Mouse (Mus musculus): Measurements from ENCODE around the gene Pcnt. TPM values are rescaled to one million over a fixed set of nuclear protein-coding genes. Genes with fewer than 3 reads are reported as not detected.

Gene Pcnt
- polyA plus RNA-seq, 1 experiment = 18.4 TPM

DNA sequence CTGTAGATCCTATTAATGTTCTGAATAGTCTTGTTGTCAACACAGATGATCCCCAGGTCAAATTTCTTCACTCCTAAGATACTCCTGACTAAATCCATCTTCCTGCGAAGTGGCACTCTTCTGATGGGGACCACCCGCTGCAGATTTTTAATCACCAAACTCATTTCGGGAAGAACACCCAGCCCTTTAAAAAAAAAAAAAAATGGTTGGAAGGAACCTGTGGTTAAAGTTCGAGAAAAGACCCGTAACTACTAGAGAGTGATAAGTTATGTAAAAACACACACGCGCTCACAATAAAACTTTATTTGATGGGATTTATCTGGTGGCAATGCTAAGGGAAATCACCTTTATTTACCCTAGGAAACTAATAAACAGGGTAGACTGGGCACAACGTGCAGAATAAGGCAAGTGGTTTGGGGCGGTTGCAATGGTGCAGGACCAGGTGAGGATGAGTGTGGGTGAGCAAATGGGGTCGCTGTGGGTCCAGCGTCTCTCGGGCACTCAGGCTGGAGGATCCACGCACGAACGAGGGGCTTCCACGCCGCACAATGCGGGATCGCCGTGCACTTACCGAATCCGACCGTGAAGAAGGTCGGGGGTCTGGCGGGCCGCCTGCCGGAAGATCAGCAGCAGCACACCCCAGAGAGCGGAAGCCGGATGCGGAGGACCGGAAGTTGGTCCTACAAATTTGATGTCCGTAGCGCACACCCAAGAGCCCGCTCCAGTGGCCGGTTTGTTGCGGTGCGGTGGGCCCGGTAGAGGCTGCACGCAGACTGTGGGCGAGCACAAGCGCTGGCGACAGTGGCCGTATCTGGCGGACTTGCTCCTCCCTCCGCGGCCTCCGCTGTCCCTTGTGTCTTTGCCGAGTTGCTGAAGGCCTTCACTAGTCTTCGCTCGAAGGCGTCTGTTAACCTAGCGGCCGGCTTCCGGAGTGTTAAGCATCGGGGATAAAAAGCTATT lies 25.9 kb upstream of the Pcnt start, which contains the start of the genes Mcm3ap and Ybey:
Mcm3ap (plus strand) TSS at position 725 of the 960 bp plus-strand sequence.
Ybey (minus strand) TSS at position 912 of the 960 bp plus-strand sequence.
- peak within 1 kb of the TSS; percentile 90 for H3K4me3 ChIP-seq (ENCODE audit: extremely low read depth, insufficient read depth, insufficient read length)
- TF ChIP-seq CTCF (IDR thresholded peaks at IDR 0.05; ENCODE audit: extremely low read depth, insufficient read depth, insufficient read length, insufficient replicate concordance) = 0 out of 2 replicates have a peak, but pooled peaks have one; percentile 17
- TF ChIP-seq POLR2A (IDR thresholded peaks at IDR 0.05; ENCODE audit: low read depth, low read length) = peak; percentile 34
- peaks cover 18% of the 10 kb centered on the region for H3K36me3 ChIP-seq (ENCODE audit: control insufficient read depth, insufficient read depth, low read length)
- peak within 1 kb of the TSS; percentile 86 for H3K27ac ChIP-seq (ENCODE audit: insufficient read depth, low read length)
- 1% methylated on average over 55 of the region's 55 CpGs for WGBS
- peak; percentile 68 to 87 for DNase-seq (ENCODE audit: low read depth in 1 of 2, low spot score in 2 of 2)
- H3K27me3 ChIP-seq (ENCODE audit: control insufficient read depth, insufficient read depth, low read length) = no peaks in the 10 kb centered on the region
- no peaks in the 10 kb centered on the region; the same call in 1 of the 2 replicates for H3K4me1 ChIP-seq (ENCODE audit: control insufficient read depth, insufficient read depth, insufficient read length)

DNA sequence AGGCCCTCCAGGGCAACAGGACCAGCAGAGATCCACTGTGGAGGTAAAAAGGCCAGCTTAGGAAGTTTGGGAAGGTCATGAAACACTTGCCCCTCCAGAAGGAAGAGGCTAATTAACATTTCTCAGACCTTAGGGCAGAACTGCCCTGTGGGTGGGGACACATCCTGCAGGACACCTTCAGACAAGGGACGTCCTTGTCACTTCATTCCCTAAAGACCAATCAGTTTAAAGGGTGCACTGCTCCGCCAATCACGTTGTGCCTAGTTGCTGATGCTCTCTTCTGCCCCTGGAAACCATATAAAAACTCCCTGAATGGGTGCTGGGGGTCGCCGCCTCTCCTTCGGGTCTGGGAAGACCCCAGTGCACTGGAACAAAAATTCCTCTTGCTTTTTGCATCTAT lies 20.1 kb upstream of the Pcnt start:
- no peaks in the 10 kb centered on the region for H3K27me3 ChIP-seq (ENCODE audit: control insufficient read depth, insufficient read depth, low read length)
- no peak for TF ChIP-seq POLR2A (IDR thresholded peaks at IDR 0.05; ENCODE audit: low read depth, low read length)
- TF ChIP-seq CTCF (IDR thresholded peaks at IDR 0.05; ENCODE audit: extremely low read depth, insufficient read depth, insufficient read length, insufficient replicate concordance) = no peak
- no peak overlapping the region for H3K27ac ChIP-seq (ENCODE audit: insufficient read depth, low read length)
- H3K4me1 ChIP-seq (ENCODE audit: control insufficient read depth, insufficient read depth, insufficient read length) = no peaks in the 10 kb centered on the region
- 91% methylated on average over 6 of the region's 6 CpGs for WGBS
- DNase-seq (ENCODE audit: low read depth in 1 of 2, low spot score in 2 of 2) = no peak
- no peak overlapping the region for H3K4me3 ChIP-seq (ENCODE audit: extremely low read depth, insufficient read depth, insufficient read length)
- 0 out of 2 replicates have a peak, but pooled peaks cover 3% of the 10 kb centered on the region for H3K36me3 ChIP-seq (ENCODE audit: control insufficient read depth, insufficient read depth, low read length)

DNA sequence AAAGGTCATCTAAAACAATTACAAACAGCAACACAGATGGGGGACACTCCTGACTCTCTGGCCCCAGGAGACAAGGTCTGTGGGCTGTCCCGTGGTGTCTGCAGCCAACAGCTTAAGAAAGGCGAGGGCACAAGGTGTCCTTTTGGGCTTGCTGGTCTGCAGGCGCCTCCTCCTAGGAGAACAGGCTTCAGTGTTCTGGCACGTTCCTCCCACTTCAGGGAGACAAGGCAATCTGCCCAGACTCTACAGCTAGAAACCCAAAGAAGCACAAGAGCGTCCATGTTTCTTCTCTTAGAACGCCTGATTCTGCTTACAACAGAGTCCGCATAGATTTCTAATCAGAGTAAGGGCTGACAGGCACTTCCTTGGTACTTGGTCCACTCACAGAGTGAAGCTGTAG lies 19.7 kb upstream of the Pcnt start:
- Histone ChIP-seq H3K27ac (ENCODE audit: insufficient read depth, low read length) (no peak overlapping the region), H3K27me3 (ENCODE audit: control insufficient read depth, insufficient read depth, low read length) (no peaks in the 10 kb centered on the region), H3K4me1 (ENCODE audit: control insufficient read depth, insufficient read depth, insufficient read length) (no peaks in the 10 kb centered on the region), H3K36me3 (ENCODE audit: control insufficient read depth, insufficient read depth, low read length) (0 out of 2 replicates have a peak, but pooled peaks cover 3% of the 10 kb centered on the region), H3K4me3 (ENCODE audit: extremely low read depth, insufficient read depth, insufficient read length) (no peak overlapping the region)
- 95% methylated on average over 7 of the region's 7 CpGs for WGBS
- no peak for DNase-seq (ENCODE audit: low read depth in 1 of 2, low spot score in 2 of 2)
- TF ChIP-seq POLR2A (IDR thresholded peaks at IDR 0.05; ENCODE audit: low read depth, low read length) (no peak), CTCF (IDR thresholded peaks at IDR 0.05; ENCODE audit: extremely low read depth, insufficient read depth, insufficient read length, insufficient replicate concordance) (no peak)

DNA sequence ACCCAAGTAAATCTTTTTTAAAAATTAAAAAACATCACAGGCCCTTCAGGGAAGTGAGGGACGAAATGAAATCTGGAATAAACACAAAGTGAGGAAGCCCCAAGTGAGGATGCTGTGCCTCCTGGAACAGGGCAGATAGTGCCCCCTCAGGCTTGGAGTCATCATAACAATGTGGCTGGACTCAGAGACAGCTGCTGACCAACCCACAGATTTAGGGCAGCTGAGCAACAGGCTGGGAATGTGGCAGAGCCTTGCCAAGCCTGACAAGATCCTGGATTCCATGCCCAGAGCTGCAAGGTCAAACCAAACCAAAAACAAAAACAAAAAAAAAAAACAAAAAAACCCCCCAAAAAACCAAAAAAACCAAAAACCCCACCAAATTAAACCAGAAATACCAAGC lies 18.7 kb upstream of the Pcnt start:
- H3K27ac ChIP-seq (ENCODE audit: insufficient read depth, low read length) = no peak overlapping the region
- DNase-seq (ENCODE audit: low read depth in 1 of 2, low spot score in 2 of 2) = no peak
- H3K36me3 ChIP-seq (ENCODE audit: control insufficient read depth, insufficient read depth, low read length) = 0 out of 2 replicates have a peak, but pooled peaks cover 3% of the 10 kb centered on the region
- TF ChIP-seq CTCF (IDR thresholded peaks at IDR 0.05; ENCODE audit: extremely low read depth, insufficient read depth, insufficient read length, insufficient replicate concordance) (no peak), POLR2A (IDR thresholded peaks at IDR 0.05; ENCODE audit: low read depth, low read length) (no peak)
- no peaks in the 10 kb centered on the region for H3K4me1 ChIP-seq (ENCODE audit: control insufficient read depth, insufficient read depth, insufficient read length)
- no peak overlapping the region for H3K4me3 ChIP-seq (ENCODE audit: extremely low read depth, insufficient read depth, insufficient read length)
- WGBS = 95% methylated on average over 1 of the region's 1 CpGs
- no peaks in the 10 kb centered on the region for H3K27me3 ChIP-seq (ENCODE audit: control insufficient read depth, insufficient read depth, low read length)

DNA sequence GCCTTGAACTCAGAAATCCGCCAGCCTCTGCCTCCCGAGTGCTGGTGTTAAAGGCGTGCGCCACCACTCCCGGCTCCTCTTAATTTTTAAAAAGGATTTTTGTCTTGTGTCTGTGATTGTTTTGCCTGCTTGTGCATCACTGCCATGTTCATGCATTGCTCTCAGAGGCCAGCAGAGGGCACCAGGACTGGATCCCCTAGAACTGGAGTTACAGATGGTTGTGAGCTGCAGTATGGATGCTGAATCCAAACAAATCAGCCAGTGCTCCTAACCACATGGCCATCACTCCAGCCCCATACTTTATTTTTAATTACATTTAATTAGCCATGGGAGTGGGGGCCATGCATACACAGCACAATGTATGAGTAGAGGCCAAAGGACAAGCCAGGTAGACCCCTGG lies 12.7 kb upstream of the Pcnt start:
- Histone ChIP-seq H3K27ac (ENCODE audit: insufficient read depth, low read length) (no peak overlapping the region), H3K36me3 (ENCODE audit: control insufficient read depth, insufficient read depth, low read length) (no peaks in the 10 kb centered on the region), H3K27me3 (ENCODE audit: control insufficient read depth, insufficient read depth, low read length) (0 out of 2 replicates have a peak, but pooled peaks cover 2% of the 10 kb centered on the region), H3K4me3 (ENCODE audit: extremely low read depth, insufficient read depth, insufficient read length) (no peak overlapping the region), H3K4me1 (ENCODE audit: control insufficient read depth, insufficient read depth, insufficient read length) (no peaks in the 10 kb centered on the region)
- peak; percentile 3 to 27 for DNase-seq (ENCODE audit: low read depth in 1 of 2, low spot score in 2 of 2)
- TF ChIP-seq CTCF (IDR thresholded peaks at IDR 0.05; ENCODE audit: extremely low read depth, insufficient read depth, insufficient read length, insufficient replicate concordance) (peak; percentile 48; the same call in 1 of the 2 replicates), POLR2A (IDR thresholded peaks at IDR 0.05; ENCODE audit: low read depth, low read length) (no peak)
- WGBS = 51% methylated on average over 5 of the region's 5 CpGs

DNA sequence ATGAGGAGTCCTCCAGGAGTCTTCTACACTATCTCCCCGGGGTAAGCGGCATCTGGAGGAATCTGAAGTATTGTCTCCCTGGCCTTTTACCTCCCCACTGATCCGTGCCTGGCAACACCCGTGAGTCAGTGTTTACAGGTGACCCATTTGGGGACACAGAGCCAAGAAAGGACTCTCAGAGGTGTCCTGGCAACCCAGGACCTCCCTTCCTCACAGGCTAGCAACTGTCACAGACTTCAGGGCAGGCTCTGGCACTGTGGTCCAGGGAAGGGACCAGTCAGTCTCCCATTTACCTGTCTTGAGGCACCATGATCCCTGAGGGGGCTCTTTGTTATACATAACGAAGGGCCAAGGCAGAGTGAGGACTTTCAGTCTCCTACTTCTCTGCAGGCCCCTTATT lies 6.3 kb upstream of the Pcnt start, which contains the start of gene 2610028H24Rik:
2610028H24Rik (plus strand) TSS at position 231 of the 400 bp plus-strand sequence.
- WGBS = 82% methylated on average over 5 of the region's 5 CpGs
- no peak for DNase-seq (ENCODE audit: low read depth in 1 of 2, low spot score in 2 of 2)
- Histone ChIP-seq H3K27me3 (ENCODE audit: control insufficient read depth, insufficient read depth, low read length) (0 out of 2 replicates have a peak, but pooled peaks cover 2% of the 10 kb centered on the region), H3K27ac (ENCODE audit: insufficient read depth, low read length) (no peak within 1 kb of the TSS), H3K4me1 (ENCODE audit: control insufficient read depth, insufficient read depth, insufficient read length) (no peaks in the 10 kb centered on the region), H3K4me3 (ENCODE audit: extremely low read depth, insufficient read depth, insufficient read length) (no peak within 1 kb of the TSS), H3K36me3 (ENCODE audit: control insufficient read depth, insufficient read depth, low read length) (no peaks in the 10 kb centered on the region)
- no peak for TF ChIP-seq CTCF (IDR thresholded peaks at IDR 0.05; ENCODE audit: extremely low read depth, insufficient read depth, insufficient read length, insufficient replicate concordance)
- no peak for TF ChIP-seq POLR2A (IDR thresholded peaks at IDR 0.05; ENCODE audit: low read depth, low read length)
